Mouse (Mus musculus): ENCODE measurements at regions not wholly inside any gene's neighbourhood (a gene's known extent, or its start where the extent isn't known, plus 50 kb on each side); places are given as distances from the start of the nearest gene placed in this dataset.

DNA sequence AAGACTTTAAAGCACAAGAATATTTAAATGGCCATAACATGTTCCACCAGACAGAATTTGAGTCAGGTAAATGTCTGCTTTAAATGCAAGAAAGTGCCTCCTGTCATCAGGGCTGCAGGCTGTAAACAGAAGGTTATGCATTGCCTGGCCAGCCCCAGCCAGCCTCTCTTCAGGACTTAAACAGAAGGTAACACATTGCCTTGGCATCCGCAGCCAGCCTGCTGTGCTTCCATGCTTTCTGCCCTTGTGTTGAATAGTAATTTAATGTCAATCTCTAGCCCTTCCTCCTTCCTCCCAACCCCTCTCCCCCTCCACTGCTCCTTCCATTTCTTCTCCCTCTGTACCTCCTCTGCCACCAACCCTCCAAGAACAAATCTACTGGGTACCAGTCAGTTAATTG lies 362.4 kb upstream of the Prickle1 start:
- peaks cover 5% of the 10 kb centered on the region for H3K9me3 ChIP-seq (replicated peaks)
- H3K9ac ChIP-seq: no peak overlapping the region
- H3K27me3 ChIP-seq: no peaks in the 10 kb centered on the region
- no peak overlapping the region for H3K4me3 ChIP-seq
- WGBS: 88% methylated on average over 1 of the region's 1 CpGs
- H3K27ac ChIP-seq: no peak overlapping the region
- H3K4me1 ChIP-seq (replicated peaks): no peaks in the 10 kb centered on the region
- ATAC-seq (replicated peaks; ENCODE audit: insufficient number of reproducible peaks, insufficient read depth, low FRiP score, low read depth): no peak
- no peak overlapping the region for H3K4me2 ChIP-seq
- H3K36me3 ChIP-seq: no peaks in the 10 kb centered on the region

DNA sequence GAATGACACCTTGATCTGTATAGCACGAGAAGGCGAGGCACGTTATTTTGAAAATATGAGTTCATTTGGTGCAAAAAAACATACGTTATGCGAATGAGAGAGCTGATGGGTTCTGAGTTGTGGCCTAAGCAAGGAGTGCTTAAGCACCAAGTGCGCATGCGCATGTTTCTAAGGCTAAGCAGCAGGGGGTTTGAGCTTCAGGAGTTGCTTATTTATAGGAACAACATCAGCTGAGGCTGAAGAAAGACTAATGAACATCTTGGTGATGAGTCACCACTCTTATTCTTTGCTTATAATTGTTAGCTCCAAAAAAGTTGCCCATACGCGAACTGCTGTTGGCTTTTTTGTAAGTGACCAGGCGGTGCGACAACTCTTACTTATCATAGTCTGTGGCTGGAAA lies 361.1 kb upstream of the Prickle1 start:
- ATAC-seq (replicated peaks; ENCODE audit: insufficient number of reproducible peaks, insufficient read depth, low FRiP score, low read depth): no peak
- no peak overlapping the region for H3K9ac ChIP-seq
- H3K27ac ChIP-seq: no peak overlapping the region
- WGBS: 89% methylated on average over 11 of the region's 11 CpGs
- no peaks in the 10 kb centered on the region for H3K27me3 ChIP-seq
- no peaks in the 10 kb centered on the region for H3K36me3 ChIP-seq
- H3K4me1 ChIP-seq (replicated peaks): no peaks in the 10 kb centered on the region
- no peak overlapping the region for H3K4me2 ChIP-seq
- H3K4me3 ChIP-seq: no peak overlapping the region
- H3K9me3 ChIP-seq (replicated peaks): peaks cover 5% of the 10 kb centered on the region

DNA sequence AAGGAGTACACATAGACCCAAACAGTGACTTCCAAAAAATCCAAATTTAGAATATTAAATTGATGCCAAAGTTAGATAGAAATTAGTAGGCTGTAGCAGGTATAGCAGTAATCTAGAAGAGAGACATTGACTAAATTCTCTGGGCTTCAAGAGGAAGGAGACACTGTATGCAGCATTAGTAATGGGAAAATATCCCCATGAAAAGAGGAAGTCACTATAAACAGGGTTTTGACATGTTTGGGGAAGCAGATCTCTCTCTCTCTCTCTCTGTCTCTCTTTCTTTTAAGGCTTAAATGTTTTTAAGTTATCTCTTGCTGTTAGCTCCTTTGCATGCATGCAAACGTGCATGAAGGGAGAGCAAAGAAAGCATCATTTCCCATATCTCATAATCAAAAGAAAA lies 357.9 kb upstream of the Prickle1 start:
- H3K4me2 ChIP-seq: no peak overlapping the region
- H3K9ac ChIP-seq: no peak overlapping the region
- no peak for ATAC-seq (replicated peaks; ENCODE audit: insufficient number of reproducible peaks, insufficient read depth, low FRiP score, low read depth)
- H3K9me3 ChIP-seq (replicated peaks): peaks cover 5% of the 10 kb centered on the region
- H3K4me1 ChIP-seq (replicated peaks): no peaks in the 10 kb centered on the region
- no peak overlapping the region for H3K4me3 ChIP-seq
- H3K27me3 ChIP-seq: no peaks in the 10 kb centered on the region
- 61% methylated on average over 1 of the region's 1 CpGs for WGBS
- H3K27ac ChIP-seq: no peak overlapping the region
- no peaks in the 10 kb centered on the region for H3K36me3 ChIP-seq

DNA sequence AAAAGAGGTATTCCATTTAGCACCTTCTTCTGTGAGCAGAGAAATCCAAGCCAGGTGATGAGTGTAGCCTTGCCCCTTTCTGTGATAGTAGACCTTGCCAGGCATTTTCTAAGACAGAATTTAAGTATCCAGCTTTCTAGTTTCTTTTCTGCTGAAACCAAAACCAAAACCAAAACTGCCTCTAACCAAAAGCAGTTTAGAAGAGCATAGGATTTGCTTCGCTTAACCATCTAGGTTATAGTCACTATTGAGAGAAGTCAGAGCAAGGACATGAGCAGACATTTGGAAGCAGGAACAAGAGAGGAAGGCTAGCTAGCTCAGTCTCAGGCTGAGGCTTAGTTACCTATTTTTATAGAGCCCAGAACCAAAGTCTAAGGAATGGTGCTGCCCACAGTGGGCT lies 354.8 kb upstream of the Prickle1 start:
- Histone ChIP-seq H3K27ac (no peak overlapping the region), H3K36me3 (no peaks in the 10 kb centered on the region)

DNA sequence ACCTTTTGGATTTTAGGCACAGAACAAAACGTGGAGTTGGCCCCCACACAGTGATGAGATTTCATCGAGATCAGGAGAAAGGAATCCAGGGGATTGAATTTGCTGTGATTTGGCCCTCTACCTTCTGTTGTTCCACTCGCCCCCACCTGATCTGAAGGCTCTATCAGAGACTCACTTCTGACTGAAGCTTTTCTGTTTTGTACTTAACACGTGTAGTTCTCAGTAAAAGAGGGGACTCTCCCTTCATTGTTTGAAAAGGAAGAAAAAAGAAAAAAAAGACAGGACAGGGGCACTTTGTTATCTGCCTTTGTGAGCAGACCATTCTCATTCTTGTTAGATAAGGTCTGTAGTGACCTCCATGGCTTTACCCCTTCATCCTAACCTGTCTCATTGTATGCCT lies 353.2 kb upstream of the Prickle1 start:
- no peak for ATAC-seq (replicated peaks; ENCODE audit: insufficient number of reproducible peaks, insufficient read depth, low FRiP score, low read depth)
- WGBS: 75% methylated on average over 4 of the region's 4 CpGs
- H3K4me3 ChIP-seq: no peak overlapping the region

More for the DNA sequence above, 354.8 kb upstream of the Prickle1 start:
- H3K4me1 ChIP-seq (replicated peaks): no peaks in the 10 kb centered on the region
- H3K9me3 ChIP-seq (replicated peaks): 0 out of 2 replicates have a peak, but pooled peaks cover 4% of the 10 kb centered on the region
- WGBS: 76% methylated on average over 1 of the region's 1 CpGs
- H3K4me3 ChIP-seq: no peak overlapping the region
- no peak overlapping the region for H3K4me2 ChIP-seq
- no peak overlapping the region for H3K9ac ChIP-seq
- no peak for ATAC-seq (replicated peaks; ENCODE audit: insufficient number of reproducible peaks, insufficient read depth, low FRiP score, low read depth)
- H3K27me3 ChIP-seq: no peaks in the 10 kb centered on the region

DNA sequence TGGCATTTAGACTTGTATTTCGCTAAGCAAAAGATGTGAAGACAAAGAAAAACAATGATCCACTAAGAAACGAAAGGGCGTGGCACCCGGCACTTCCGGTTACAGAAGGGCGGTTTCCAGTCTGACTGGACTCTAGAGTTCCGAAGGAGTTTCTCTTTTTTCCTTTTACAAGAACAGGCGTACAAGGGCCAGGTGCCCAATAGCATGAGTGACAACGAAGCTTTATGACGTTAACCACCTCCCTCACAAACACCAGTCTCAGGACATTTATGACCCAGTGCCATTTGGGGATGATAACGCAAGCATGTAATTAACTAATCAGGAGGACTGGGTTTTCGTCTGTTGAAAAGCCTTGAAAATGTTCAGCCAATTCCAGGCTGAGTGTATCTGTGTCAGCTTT lies 347.9 kb upstream of the Prickle1 start:
- Histone ChIP-seq H3K27me3 (no peaks in the 10 kb centered on the region), H3K4me1 (replicated peaks) (no peaks in the 10 kb centered on the region), H3K4me3 (no peak overlapping the region), H3K9ac (no peak overlapping the region), H3K9me3 (replicated peaks) (0 out of 2 replicates have a peak, but pooled peaks cover 4% of the 10 kb centered on the region), H3K4me2 (no peak overlapping the region), H3K36me3 (no peaks in the 10 kb centered on the region), H3K27ac (no peak overlapping the region)
- 76% methylated on average over 12 of the region's 12 CpGs for WGBS
- ATAC-seq (replicated peaks; ENCODE audit: insufficient number of reproducible peaks, insufficient read depth, low FRiP score, low read depth): no peak

More for the DNA sequence above, 353.2 kb upstream of the Prickle1 start:
- H3K4me2 ChIP-seq: no peak overlapping the region
- no peaks in the 10 kb centered on the region for H3K27me3 ChIP-seq
- H3K9ac ChIP-seq: no peak overlapping the region
- no peaks in the 10 kb centered on the region for H3K4me1 ChIP-seq (replicated peaks)
- 0 out of 2 replicates have a peak, but pooled peaks cover 4% of the 10 kb centered on the region for H3K9me3 ChIP-seq (replicated peaks)
- no peaks in the 10 kb centered on the region for H3K36me3 ChIP-seq
- H3K27ac ChIP-seq: no peak overlapping the region

DNA sequence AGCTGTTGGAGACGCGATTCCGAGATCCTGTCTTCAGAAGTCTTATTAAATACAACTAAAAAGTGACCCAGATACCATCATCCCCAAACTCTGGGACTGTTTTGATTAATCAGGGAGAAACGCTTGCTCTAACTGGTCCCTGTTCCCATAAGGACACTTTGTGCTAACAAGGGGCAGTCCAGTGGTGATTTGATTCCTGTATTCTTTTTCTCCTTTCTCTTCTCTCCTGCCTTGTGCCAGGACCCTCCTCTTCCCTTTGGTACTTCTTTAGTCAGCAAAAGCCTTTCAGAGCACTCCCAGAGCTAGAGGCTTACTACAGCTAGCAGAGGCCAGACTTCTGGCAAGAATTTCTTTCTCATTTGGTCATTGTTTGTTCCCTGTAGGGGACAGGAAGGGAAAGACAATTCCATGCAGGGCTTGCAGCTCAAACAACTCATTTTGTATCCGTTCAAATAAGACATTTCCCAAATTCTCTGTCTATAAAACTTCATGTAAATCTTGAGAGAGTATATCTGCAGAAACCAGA lies 337.3 kb upstream of the Prickle1 start:
- H3K9me3 ChIP-seq (replicated peaks): no peaks in the 10 kb centered on the region
- no peak overlapping the region for H3K9ac ChIP-seq
- H3K4me1 ChIP-seq (replicated peaks): peaks cover 3% of the 10 kb centered on the region
- peak overlapping the region; percentile 37 for H3K27ac ChIP-seq
- no peaks in the 10 kb centered on the region for H3K36me3 ChIP-seq
- no peak overlapping the region for H3K4me2 ChIP-seq
- no peaks in the 10 kb centered on the region for H3K27me3 ChIP-seq
- WGBS: 53% methylated on average over 5 of the region's 5 CpGs
- no peak overlapping the region for H3K4me3 ChIP-seq
- no peak for ATAC-seq (replicated peaks; ENCODE audit: insufficient number of reproducible peaks, insufficient read depth, low FRiP score, low read depth)

DNA sequence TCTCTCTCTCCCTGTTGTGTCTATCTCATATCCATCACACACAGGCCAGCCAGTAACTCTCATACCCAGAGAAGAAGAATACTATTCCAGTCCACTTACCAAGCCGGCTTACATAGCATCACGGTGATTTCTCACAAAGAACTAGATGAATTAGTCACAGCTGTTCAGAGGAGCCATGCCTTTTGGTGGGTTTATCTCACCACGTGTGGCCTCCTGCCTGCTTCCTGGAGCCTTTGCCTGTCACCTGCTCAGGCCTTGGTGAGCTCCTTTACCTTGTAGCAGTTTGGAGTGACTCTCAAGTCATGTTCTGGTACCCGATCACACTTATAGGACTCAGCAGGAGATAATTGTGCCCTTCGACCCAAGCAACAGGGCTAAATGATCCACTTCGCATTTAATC lies 331.2 kb upstream of the Prickle1 start:
- Histone ChIP-seq H3K9ac (no peak overlapping the region), H3K4me3 (no peak overlapping the region), H3K9me3 (replicated peaks) (no peaks in the 10 kb centered on the region), H3K27ac (no peak overlapping the region), H3K36me3 (no peaks in the 10 kb centered on the region), H3K27me3 (no peaks in the 10 kb centered on the region), H3K4me2 (no peak overlapping the region), H3K4me1 (replicated peaks) (peaks cover 2% of the 10 kb centered on the region)
- no peak for ATAC-seq (replicated peaks; ENCODE audit: insufficient number of reproducible peaks, insufficient read depth, low FRiP score, low read depth)
- WGBS: 60% methylated on average over 6 of the region's 6 CpGs

DNA sequence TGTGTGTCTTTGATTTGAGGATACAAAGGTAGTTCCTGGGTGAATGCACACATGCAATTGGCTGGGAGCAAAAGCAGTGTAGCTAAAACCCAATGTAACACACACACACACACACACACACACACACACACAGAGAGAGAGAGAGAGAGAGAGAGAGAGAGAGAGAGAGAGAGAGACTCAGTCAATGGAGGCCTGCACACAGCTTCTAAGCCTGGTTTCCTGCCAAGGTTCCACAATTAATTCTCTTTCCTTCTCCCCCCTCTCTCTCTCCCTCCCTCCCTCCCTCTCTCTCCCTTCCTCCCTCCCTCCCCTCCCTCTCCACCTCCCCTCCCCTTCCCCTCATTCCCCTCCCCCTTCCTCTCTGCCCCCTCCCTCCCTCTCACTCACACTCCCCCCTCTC lies 330.6 kb upstream of the Prickle1 start:
- Histone ChIP-seq H3K4me3 (no peak overlapping the region), H3K4me2 (no peak overlapping the region), H3K27ac (no peak overlapping the region), H3K4me1 (replicated peaks) (peaks cover 8% of the 10 kb centered on the region), H3K36me3 (no peaks in the 10 kb centered on the region), H3K9ac (no peak overlapping the region), H3K9me3 (replicated peaks) (no peaks in the 10 kb centered on the region), H3K27me3 (no peaks in the 10 kb centered on the region)
- ATAC-seq (replicated peaks; ENCODE audit: insufficient number of reproducible peaks, insufficient read depth, low FRiP score, low read depth): no peak

DNA sequence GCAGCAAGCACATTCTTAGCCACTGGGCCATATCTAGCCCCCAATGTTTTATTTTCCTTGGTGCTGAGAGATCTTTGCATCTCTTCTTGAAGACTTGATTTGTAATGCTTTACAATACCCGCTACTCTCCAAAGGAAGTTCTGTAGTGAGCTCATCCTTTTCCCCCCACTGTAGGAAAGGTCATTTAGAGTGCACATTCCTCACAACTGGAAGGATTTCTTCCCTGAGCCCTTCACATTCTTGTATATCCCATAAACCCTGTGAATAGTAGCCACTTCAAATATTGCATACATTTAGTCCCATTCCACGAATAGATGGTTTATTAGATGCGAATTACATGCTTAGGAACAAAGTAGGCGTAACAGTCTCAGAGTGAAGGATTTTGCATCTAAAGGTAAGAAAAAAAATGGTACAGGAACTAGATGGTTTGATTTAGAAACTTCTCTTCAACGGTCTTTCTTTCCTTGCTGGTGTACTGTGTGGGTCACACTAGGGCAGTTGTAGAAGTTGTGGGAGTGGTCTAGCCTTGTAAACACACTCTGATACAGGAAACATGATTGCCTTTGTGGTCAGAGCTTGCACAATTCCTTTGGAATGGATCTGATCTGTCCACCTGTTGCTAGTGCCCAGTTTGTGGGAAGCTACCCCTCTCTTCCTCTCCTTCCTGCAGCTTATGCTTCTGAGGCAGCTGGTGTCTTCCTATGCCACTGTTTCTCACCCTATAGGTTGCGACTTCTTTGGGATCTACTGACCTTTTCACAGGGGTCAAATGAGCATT lies 326.0 kb upstream of the Prickle1 start:
- no peak for ATAC-seq (replicated peaks; ENCODE audit: insufficient number of reproducible peaks, insufficient read depth, low FRiP score, low read depth)
- H3K27me3 ChIP-seq: no peaks in the 10 kb centered on the region
- no peaks in the 10 kb centered on the region for H3K36me3 ChIP-seq
- no peak overlapping the region for H3K4me3 ChIP-seq
- WGBS: 55% methylated on average over 6 of the region's 6 CpGs
- H3K4me1 ChIP-seq (replicated peaks): peaks cover 24% of the 10 kb centered on the region
- H3K9me3 ChIP-seq (replicated peaks): no peaks in the 10 kb centered on the region
- 0 out of 2 replicates have a peak overlapping the region, but pooled peaks have one; percentile 2 for H3K27ac ChIP-seq
- H3K4me2 ChIP-seq: no peak overlapping the region
- no peak overlapping the region for H3K9ac ChIP-seq

DNA sequence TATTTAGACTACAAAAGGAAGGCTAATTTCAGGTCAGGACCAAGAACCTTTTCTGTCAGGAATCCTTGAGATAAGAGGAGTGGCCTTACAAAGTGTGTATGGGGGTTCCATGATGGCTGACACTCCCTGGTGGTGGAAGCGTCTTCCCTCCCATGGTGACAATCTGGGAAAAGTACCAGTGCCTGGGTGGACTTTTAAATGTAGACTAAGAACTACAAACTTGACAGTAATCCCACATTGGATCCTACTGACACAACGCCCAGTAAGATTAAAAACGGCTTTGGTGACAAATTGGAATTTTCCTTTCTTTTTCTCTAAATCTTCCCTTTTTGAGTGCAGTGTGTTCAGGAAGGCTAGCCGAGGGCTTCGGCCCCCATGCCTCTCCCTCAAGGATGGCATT lies 325.3 kb upstream of the Prickle1 start:
- no peak overlapping the region for H3K9ac ChIP-seq
- WGBS: 73% methylated on average over 5 of the region's 5 CpGs
- H3K4me3 ChIP-seq: no peak overlapping the region
- H3K4me1 ChIP-seq (replicated peaks): peaks cover 26% of the 10 kb centered on the region
- H3K27ac ChIP-seq: 0 out of 2 replicates have a peak overlapping the region, but pooled peaks have one; percentile 2
- no peak overlapping the region for H3K4me2 ChIP-seq
- H3K36me3 ChIP-seq: no peaks in the 10 kb centered on the region
- H3K9me3 ChIP-seq (replicated peaks): no peaks in the 10 kb centered on the region
- no peak for ATAC-seq (replicated peaks; ENCODE audit: insufficient number of reproducible peaks, insufficient read depth, low FRiP score, low read depth)
- H3K27me3 ChIP-seq: no peaks in the 10 kb centered on the region

DNA sequence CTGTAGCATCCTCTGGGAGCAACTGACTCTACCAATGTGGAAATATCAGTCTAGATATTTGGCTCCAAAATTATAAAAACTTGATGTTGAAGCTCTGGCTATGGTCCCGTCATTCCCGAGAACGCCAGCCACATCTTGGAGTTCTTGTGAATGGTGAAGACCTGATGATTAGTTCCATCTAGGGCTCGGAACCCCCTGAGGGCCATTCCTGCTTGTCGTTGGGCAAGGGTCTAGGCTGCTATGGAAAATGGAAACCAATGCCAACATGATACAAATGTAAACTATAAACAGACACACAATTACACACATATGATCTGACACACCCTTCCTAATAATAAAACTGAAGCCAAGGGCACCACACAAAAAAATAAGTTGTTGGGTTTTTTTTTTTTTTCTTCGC lies 323.9 kb upstream of the Prickle1 start:
- H3K27me3 ChIP-seq: no peaks in the 10 kb centered on the region
- WGBS: 86% methylated on average over 6 of the region's 6 CpGs
- ATAC-seq (replicated peaks; ENCODE audit: insufficient number of reproducible peaks, insufficient read depth, low FRiP score, low read depth): no peak

More for the DNA sequence above, 323.9 kb upstream of the Prickle1 start:
- H3K36me3 ChIP-seq: no peaks in the 10 kb centered on the region
- no peak overlapping the region for H3K27ac ChIP-seq
- H3K9me3 ChIP-seq (replicated peaks): no peaks in the 10 kb centered on the region
- H3K4me1 ChIP-seq (replicated peaks): peaks cover 26% of the 10 kb centered on the region
- no peak overlapping the region for H3K4me2 ChIP-seq
- H3K9ac ChIP-seq: no peak overlapping the region
- no peak overlapping the region for H3K4me3 ChIP-seq

Measured in heart, embryonic 15.5 days (tissue).